Mouse (Mus musculus): ENCODE measurements around the gene Oas1h. TPM values are rescaled to one million over a fixed set of nuclear protein-coding genes. Genes with fewer than 3 reads are reported as not detected.
"Not testable (repeated sequence)": the region's sequence is repeated elsewhere in the genome, so short reads cannot be mapped to it uniquely, and the experiment has no call there.

The Oas1h gene
- polyA plus RNA-seq (2012; rRNA removed): not detected in 2 replicates

DNA sequence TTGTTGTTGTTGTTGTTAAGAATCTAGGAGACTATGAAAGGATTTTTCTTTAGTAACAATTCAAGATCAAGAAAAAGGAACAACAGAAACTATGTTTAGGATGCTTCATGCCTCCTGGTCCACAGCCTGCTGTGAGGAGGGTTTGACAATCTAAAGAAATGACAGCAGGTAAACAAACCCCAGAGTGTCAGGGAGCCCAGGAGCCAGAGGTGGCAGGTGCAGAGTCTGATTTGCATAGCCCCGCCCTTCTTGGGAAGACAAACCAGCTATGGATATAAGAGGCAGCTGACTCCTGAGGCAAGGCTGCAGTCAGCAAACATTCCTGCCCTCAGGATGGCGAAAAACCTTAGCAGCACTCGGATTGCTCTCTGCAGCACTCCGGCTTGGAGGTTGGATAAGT lies at the start of gene Oas1h:
Gene Oas1h (plus strand): TSS at position 301 of the 400 bp plus-strand sequence.
- DNase-seq (ENCODE audit: low read depth): no peak

DNA sequence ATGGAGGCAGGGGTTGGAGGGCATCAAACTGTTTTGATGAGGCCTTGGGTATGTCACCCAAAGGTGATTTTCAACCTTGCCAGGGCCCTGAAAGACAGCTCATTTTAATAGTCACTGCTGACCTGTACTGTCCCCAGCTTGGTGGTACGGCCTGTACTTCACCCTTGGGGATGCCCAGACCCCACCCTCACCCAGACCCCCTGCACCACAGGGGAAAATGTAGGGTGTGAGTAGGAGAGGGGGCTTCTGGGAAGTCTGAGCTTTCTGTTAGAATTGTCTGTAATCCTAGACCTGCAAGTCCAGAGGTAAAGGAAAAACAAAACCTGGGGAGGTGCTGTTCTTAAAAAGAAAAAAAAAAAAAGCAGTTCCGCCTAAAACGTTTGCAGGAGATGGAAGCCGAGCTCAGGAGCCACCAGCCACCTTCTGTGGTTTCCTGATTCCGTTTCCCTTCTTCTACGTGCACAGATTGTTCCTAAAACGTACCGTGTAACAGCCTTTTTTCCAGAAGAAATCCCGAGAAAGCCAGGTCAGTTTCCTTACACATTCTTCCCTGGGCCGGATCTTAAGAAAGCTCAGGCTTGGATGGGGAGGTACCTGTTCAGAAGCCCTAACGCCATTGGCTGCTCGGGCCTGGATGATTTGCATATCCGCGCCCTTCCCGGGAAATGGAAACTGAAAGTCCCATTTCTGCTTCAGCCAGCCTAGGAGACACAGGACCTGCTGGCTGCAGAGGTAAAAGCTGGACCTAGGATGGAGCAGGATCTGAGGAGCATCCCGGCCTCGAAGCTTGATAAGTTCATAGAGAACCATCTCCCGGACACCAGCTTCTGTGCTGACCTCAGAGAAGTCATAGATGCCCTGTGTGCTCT lies 49.0 kb upstream of the Oas1h start, which contains the start of gene Oas1c:
Gene Oas1c (minus strand): TSS at position 564 of the 869 bp plus-strand sequence.
- DNase-seq (ENCODE audit: low read depth): peak; percentile 51

DNA sequence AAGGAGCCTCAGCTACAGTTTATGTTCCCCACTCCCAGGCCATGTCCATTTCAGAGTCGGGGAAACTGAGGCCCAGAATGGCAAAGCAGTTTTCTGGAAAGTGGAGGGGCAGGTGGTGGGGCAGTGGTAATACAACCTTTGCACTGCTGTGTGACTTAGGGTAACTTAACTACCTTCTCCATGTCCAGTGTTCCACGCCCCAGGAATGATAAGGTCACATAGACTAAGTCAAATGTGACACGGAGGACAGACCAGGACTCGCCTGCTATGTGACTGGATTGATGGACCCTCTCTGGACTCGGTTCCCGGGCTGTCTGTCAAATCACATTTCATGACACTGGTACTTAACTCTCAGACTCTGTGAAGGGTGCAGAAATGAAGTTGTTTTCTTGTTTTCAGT lies 48.2 kb upstream of the Oas1h start:
- no peak for DNase-seq (ENCODE audit: low read depth)

DNA sequence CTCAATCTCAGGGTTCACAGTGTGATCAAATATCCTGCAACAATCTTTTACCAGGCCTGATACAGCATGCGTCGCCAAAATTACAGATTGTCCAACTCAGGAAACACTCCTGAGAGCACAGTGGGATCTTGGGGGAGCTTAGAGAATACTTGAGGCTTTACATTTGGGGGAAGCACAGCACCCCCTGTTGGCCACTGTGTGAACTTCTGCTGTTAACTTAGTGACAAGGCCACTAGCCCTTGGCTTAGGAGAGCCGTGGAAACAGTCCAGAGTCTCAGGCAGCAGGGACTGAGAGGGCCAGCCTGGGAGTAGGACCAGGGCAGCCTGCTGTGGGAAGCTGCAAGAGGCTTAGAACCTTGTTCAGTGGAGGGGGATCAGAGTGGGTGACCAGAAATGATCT lies 45.3 kb upstream of the Oas1h start:
- no peak for DNase-seq (ENCODE audit: low read depth)

DNA sequence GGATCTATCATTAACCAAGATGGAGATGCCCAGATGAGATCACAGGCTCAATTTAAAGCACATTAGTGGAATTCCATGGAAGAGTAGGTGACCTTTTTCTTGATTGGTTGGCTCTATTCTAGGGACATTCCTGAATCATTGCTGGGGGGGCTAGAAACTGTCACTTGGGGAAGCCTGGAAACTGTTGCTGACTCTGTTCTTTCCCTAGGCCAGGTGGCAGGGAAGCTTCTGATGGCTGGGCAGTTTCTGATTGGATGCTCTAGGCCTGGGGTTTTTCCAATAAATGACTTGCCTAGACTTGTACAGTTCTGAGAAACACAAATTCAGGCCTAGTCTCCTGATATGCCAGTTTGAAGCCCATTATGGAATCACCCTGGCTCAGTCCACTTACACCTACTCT lies 42.2 kb upstream of the Oas1h start:
- no peak for DNase-seq (ENCODE audit: low read depth)

DNA sequence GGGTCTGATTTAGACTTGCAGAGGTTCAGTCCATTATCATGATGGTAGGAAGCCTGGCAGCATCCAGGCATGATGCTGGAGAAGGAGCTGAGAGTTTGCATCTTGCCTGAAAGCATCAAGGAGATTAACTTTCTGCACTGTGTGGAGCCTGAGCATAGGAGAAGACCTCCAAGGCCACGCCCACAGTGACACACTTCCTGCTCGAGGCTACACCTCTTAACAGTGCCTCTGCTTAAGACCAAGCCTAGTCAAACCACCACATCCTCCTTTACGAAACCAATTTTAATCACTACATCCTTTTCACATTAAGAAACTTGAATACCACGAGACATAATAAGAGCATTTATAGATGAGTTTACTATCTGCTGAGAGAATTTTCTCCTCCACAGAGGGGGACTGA lies 30.2 kb upstream of the Oas1h start:
- DNase-seq (ENCODE audit: low read depth): no peak

DNA sequence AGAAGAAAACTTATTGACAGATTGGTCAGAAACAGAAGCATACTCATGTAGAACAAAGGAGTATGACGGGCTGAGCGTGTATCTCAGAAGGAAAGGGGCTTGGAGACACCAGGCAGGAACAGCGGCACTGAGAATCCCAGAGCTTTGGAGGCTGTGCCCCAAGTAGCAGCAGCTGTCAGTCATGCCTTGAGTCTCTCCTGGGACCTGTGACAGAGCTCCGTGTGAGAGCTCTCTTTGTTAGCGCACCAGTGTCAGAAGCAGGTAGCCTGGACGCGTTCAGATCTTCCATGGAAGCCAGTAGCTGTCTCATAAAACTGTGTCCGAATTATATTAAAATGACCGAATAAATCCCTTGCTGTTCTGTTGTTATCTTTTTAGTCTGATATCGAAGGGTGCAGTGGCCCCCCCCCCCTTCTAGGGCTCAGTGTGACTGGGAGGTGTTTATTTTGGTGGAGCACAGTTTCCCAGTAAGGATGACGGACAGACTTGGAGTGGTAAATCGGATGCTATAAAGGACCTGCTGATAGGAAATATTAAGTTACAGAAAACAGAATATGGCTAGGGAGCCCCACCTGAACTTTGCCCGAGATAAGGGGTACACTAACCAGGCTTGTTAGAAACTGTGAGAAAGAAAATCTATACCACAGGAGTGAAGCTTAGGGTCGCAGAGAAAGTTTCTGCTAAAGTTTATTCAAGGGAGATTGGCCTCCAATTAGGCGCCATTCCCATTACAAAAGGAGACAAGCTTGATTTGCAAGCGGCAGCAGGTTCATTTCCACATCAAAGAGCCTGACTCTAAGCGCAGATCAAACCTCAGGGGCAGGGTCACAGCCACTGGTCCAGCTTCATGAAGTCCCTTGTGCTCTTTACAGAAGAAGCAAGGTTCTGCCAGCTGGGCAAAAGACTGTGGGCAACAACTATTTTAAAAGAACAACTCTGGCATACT lies 27.6 kb upstream of the Oas1h start:
- DNase-seq (ENCODE audit: low read depth): no peak

DNA sequence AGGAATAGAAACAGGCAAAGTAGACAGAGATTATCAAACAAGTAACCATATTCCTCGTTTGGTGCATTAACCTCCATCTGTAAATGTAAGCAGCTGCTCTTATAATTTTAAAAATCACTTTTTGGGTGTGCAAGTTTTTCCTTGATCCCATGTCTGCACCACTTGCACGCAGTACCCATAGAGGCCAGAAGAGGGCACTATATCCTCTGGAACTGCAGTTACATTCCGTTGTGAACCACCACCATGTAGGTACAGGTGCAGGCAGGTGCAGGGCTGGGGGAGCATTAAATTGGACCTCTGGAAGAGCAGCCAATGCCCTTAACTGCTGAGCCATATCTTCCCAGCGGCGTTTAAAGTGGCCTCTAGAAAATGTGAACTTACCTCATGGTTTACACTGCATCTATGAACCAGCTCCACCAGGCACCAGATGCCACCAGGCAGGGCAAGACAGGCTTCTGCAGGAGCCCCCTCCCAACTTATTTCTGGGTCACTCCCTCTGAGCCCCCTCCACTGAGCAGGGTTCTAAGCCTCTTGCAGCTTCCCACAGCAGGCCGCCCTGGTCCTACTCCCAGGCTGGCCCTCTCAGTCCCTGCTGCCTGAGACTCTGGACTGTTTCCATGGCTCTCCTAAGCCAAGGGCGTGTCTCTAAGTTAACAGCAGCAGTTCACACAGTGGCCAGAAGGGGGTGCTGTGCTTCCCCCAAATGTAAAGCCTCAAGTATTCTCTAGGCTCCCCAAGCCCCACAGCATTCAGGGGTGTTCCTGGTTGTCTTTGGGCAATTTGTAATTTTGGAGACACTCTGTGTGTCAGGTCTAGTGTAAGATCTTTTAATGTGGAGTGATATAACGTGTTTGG lies 24.3 kb upstream of the Oas1h start:
- no peak for DNase-seq (ENCODE audit: low read depth)

DNA sequence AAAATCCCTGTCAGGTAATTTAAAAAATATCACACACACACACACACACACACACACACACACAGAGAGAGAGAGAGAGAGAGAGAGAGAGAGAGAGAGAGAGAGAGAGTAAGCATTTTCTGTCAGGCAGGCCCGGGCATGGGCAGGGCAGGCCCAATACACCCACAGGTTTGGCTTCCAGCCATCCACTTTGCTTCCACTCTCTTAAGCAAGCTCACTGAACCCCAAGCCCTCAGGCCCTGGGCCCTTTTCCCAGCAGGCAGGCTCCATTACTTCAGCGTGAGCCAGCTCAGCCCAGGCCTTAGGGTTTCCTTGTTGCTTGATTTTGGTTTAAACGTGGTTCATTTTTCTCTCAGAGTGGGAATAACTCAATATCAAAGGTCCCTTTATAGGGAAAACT lies 16.5 kb upstream of the Oas1h start:
- peak; percentile 78 for DNase-seq (ENCODE audit: low read depth)

DNA sequence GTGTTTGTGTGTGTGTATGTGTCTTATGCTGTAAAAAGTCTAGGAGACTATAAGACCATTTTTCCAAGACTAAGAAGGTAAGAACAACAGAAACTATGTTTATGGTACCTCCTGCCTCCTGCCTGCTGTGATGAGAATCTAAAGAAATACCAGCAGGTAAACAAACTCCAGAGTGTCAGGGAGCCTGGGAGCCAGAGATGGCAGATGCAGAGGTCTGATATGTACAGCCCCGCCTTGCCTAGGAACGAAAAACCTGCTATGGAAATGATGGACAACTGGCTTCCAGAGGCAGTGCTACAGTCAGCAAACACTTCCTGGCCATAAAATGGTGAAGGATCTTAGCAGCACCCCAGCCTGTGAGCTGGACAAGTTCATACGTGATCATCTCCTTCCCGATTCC lies 14.2 kb upstream of the Oas1h start, which contains the start of gene Oas1f:
Gene Oas1f (plus strand): TSS at position 301 of the 400 bp plus-strand sequence.
- no peak for DNase-seq (ENCODE audit: low read depth)

DNA sequence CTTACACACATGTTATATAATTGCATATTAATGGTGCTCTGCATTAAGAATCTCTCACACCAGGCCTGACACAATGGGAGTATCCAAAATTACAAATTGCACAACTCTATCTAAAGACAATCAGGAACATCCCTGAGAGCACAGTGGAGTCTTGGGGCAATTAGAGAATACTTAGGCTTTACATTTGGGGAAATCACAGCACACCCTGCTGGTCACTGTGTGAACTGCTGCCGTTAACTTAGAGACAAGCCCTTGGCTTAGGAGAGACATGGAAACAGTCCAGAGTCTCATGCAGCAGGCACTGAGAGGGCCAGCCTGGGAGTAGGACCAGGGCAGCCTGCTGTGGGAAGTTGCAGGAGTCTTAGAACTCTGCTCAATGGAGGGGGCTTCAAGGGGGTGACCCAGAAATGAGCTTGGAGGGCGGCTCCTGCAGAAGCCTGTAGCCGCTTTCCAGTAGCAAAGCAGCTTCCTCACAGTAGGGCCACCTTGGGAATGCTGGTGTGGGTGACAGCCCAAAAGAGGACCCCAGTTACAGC lies 11.6 kb upstream of the Oas1h start:
- peak; percentile 58 for DNase-seq (ENCODE audit: low read depth)

DNA sequence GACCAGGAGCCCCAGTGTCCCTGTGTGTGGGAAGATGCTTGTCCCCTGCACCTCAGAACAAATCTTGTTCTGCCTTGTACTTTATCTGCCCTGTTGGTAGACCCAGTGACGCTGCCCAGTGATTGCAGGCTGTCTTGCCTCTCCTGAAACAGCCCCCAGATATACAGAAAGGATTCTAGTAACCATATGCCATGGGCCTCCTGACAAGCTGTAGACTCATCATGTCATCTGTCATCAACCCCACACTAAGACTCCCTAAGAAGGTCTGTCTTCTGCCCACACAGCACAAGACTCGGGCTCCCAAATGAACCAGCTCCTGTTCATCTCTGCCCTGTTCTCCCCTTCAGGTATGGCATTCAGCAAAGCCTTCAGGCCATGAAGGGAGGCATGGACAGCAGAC lies 2.0 kb upstream of the Oas1h start:
- DNase-seq (ENCODE audit: low read depth): no peak

DNA sequence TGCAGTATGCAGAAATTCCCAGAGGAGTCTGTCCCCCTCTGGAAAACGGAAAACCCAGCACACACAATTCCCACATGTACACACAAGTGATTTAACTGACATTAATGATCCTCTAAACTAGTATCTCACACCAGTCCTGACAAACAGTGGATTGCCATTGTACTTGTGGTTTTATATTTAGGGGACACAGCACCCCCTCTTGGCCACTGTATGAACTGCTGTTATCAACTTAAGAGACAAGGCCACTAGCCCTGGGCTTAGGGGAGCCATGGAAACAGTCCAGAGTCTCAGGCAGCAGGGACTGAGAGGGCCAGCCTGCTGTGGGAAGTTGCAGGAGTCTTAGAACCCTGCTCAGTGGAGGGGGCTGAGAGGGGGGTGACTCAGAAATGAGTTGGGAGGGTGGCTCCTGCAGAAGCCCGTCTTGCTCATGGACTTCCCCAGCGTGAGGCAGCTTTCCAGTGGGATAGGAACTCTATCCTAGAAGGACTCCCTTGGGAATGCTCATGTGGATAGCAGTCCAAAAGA lies 4.2 kb downstream of the Oas1h start:
- no peak for DNase-seq (ENCODE audit: low read depth)

DNA sequence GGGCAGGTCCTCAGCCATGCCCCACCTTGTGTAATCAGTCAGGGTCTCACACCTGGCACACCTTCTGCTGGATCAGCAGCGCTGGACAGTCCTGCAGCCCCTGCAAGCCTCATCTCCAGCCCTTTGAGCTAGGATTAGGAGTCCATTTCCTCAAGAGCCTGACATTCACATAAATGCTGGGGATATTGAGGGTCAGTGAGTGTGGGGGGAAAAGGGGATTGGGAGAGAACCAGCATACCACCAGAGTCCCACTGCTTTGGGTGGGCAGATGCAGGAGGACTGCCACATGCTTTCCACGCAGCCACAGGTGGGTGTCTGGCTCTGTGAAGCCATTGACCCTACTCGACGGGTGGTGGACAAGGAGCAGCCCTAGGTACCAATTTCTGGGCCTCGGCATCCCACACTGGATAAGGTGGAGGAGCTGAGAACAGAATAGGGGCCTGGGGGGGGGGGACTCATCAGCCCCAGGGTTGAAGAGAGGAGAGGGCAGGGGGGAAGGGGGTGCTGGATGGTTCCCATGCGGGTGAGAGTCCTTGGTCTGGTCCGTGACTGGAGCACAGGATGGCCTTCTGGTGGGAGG lies 8.3 kb downstream of the Oas1h start:
- DNase-seq (ENCODE audit: low read depth): no peak

DNA sequence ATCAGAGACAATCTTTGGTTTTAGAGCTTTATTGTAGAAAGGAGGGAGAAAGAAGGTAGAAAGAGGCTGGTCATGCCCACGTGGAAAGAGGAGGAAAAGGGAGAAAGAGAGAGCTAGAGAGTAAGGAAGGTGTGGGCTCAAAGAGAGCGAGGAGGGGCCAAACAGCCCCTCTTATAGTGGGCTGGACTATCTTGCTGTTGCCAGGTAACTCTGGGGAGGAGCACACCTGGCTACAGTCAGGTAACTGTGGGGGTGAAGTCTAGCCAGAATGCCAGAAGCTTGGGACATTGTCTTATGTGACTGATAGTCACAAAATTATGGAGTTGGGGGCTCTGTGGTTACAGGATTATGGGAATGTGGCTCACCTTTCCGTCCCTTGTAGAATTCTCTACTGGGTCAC lies 8.9 kb downstream of the Oas1h start:
- no peak for DNase-seq (ENCODE audit: low read depth)

DNA sequence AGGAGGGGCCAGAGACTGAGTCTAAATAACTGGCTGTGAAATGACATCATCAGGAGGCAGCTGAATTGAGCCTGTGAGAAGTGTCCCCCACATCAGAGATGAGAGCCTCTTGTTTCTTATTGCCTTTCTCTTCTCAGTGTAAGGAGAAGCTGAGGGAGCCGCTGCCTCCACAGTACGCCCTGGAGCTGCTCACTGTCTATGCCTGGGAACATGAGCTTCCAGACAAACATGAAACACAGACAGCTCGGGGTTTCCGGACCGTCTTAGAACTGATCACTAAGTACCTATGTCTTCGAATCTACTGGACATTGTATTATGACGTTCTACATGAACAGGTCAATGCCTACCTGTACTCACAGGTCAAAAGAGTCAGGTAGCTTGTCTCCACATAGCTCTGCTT lies 9.6 kb downstream of the Oas1h start:
- no peak for DNase-seq (ENCODE audit: low read depth)

DNA sequence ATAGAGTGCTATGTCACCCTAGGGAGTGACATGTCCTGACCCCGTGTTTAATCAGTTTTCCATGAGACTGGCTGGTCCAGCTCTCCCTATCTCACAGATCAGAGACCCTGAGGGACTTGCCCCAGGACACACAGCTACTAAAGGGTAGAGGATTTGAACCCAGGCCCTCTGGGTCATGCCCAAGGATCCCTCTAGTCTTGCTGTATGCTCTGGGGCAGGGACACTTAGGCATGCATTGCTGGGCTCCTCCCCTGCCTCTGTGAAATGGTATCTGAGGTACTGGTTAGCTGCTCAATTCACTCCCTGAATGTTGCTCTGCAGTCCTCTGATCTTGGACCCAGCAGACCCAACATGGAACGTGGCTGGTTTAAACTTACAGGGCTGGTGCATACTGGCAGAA lies 10.2 kb downstream of the Oas1h start:
- DNase-seq (ENCODE audit: low read depth): no peak

DNA sequence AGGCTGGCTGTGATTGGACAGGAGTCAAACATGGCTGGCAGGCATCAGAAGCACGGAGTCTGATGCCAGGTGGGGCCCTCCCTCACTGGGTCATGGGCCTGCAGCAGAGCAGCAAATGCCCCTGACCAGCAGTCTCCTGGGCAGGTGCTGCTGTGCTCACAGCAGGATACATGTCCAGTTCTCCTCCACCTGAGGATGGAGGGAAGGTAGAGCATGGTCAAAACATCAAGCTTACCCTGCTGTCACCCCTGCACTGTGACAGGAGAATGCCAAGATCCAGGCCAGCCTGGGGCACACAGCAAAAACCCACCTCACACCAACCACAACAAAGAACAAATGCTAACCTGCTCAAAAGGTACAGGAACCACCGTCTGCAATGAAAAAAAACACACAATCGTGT lies 15.6 kb downstream of the Oas1h start:
- DNase-seq (ENCODE audit: low read depth): not testable (repeated sequence)

DNA sequence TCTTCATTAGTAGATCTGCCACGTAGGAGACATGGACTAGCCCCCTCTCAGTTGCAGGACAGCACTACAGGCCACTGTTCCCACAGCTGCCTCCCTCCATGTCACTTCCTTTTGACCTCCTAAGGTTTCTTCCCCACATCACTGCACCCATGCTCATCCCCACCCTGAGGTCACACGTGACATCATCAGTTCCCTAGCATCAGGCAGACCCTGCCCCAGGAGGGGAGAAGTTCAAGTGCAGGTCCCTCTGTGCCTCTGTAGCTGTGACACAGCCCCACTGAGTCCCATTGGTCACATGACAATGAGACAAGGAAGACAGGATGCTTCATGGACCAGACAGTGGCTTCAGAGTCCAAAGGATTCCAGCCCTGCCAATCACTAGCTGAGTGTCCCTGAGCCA lies 16.2 kb downstream of the Oas1h start:
- not testable (repeated sequence) for DNase-seq (ENCODE audit: low read depth)

DNA sequence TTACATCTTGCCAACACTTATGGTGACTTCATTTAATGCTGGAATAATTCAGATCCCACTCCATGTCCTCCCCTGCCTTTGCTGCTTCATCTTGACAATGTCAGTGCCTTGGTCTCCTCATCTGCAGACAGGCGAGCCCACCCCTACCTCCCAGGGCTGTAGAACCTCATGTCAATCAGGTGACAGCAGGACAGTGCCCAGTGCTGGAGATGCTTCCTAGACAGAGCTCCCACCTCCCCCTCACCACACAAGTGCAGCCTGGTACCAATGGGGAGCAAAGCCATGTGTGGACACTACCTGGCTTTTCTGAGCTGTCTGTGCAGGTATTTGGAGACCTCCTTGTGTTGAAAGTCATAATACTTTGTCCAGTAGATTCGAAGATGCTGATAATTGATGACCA lies 17.6 kb downstream of the Oas1h start:
- not testable (repeated sequence) for DNase-seq (ENCODE audit: low read depth)

DNA sequence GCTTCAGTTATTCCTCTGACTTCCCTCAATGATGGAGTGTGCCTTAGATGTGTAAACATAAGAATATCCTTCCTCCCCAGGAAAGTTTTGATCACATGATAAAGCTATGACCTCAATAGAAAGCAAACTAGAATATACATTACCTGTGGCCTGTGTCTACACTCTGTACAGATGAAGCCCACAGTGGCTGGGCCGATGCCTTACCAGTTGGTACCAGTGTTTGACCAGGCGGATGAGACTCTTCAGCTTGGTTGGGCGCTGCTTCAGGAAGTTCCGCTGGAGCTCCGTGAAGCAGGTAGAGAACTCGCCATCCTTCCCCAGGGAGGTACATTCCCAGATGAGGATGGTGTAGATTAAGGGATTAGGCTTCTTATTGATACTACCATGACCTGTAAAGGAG lies 20.5 kb downstream of the Oas1h start:
- DNase-seq (ENCODE audit: low read depth): not testable (repeated sequence)
